Mouse (Mus musculus): ENCODE results near the gene Cutal.

GRCm38 (mm10) chr2:34833624-34834023, 40.6 kb upstream of the Cutal start:
- TF ChIP-seq GATA1 (IDR thresholded peaks at IDR 0.05; ENCODE audit: low read length) (no peak), TAL1 (IDR thresholded peaks at IDR 0.05; ENCODE audit: low read length) (no peak)

All from erythroblast, embryonic 14.5 days (primary cell).